10 mouse cellular contexts compared by ENCODE assay signal in genomic region chr3:54357561-54357960, GRCm38 (mm10). TPM values are rescaled to one million over a fixed set of nuclear protein-coding genes. Genes with fewer than 3 reads are reported as not detected.
DNase-seq lines count a peak whose midpoint lies in the region; ATAC-seq and TF ChIP-seq lines count a peak whose summit lies in the region.
"Had no signal": no experiment of that assay in that cellular context is flagged by ENCODE, and none has a peak within 500 bp of the region (broad histone marks: within the 10 kb centered on the region; RNA-seq: fewer than 3 reads in every experiment).

No protein-coding gene starts in this region.

- no peak overlapping the region for H3K9ac ChIP-seq in heart, embryonic 13.5 days
- no peak overlapping the region for H3K9ac ChIP-seq in forebrain, postnatal 0 days
- H3K9ac ChIP-seq: embryonic facial prominence, embryonic 15.5 days; lung, embryonic 15.5 days had no signal

- peak; percentile 78 for TF ChIP-seq CTCF in forebrain, postnatal 0 days (IDR thresholded peaks at IDR 0.05; ENCODE audit: low read depth)

- H3K27me3 ChIP-seq in heart, embryonic 13.5 days (replicated peaks) = no peaks in the 10 kb centered on the region
- no peaks in the 10 kb centered on the region for H3K27me3 ChIP-seq in forebrain, postnatal 0 days (ENCODE audit: insufficient read depth, low read length)
- H3K27me3 ChIP-seq: embryonic facial prominence, embryonic 15.5 days; lung, embryonic 15.5 days had no signal

- H3K4me3 ChIP-seq in heart, embryonic 13.5 days = no peak overlapping the region
- H3K4me3 ChIP-seq in forebrain, postnatal 0 days (ENCODE audit: low read depth, low read length) = no peak overlapping the region
- H3K4me3 ChIP-seq: embryonic facial prominence, embryonic 15.5 days; lung, embryonic 15.5 days had no signal

- DNase-seq in heart, postnatal 14 days = no peak
- DNase-seq in right cerebral cortex, postnatal 25 days = peak; percentile 6
- no peak for DNase-seq in right cerebral cortex, postnatal 36 days (ENCODE audit: low spot score in 2 of 2)
- DNase-seq in forebrain, postnatal 0 days = peak; percentile 57
- DNase-seq in retina, postnatal 7 days (ENCODE audit: low read depth, low spot score) = peak; percentile 14
- no peak for DNase-seq in kidney, postnatal 10 days
- DNase-seq in urinary bladder, adult 2 months (ENCODE audit: low spot score) = no peak

- H3K9me3 ChIP-seq in heart, embryonic 13.5 days = no peaks in the 10 kb centered on the region
- no peaks in the 10 kb centered on the region for H3K9me3 ChIP-seq in forebrain, postnatal 0 days (ENCODE audit: low read length)
- H3K9me3 ChIP-seq: embryonic facial prominence, embryonic 15.5 days; lung, embryonic 15.5 days had no signal

- H3K27ac ChIP-seq in heart, embryonic 13.5 days (replicated peaks) = peak overlapping the region; percentile 78; the same call in 1 of the 2 replicates
- no peak overlapping the region for H3K27ac ChIP-seq in forebrain, postnatal 0 days (ENCODE audit: low read depth, low read length)
- H3K27ac ChIP-seq: embryonic facial prominence, embryonic 15.5 days; lung, embryonic 15.5 days had no signal

- peaks cover 20% of the 10 kb centered on the region for H3K4me1 ChIP-seq in heart, embryonic 13.5 days
- H3K4me1 ChIP-seq in forebrain, postnatal 0 days (ENCODE audit: insufficient read depth) = 0 out of 2 replicates have a peak, but pooled peaks cover 4% of the 10 kb centered on the region

- intact Hi-C loops in heart, postnatal 14 days (cut with DNase I) = loop anchor here (5.0 to 10.0 kb wide), 2 partner anchors 167 to 240 kb away; no protein-coding TSS in a partner anchor

- H3K36me3 ChIP-seq in heart, embryonic 13.5 days = no peaks in the 10 kb centered on the region
- no peaks in the 10 kb centered on the region for H3K36me3 ChIP-seq in forebrain, postnatal 0 days (ENCODE audit: insufficient read depth)
- H3K36me3 ChIP-seq: embryonic facial prominence, embryonic 15.5 days; lung, embryonic 15.5 days had no signal

- ATAC-seq in heart, embryonic 13.5 days (ENCODE audit: extremely low read depth, insufficient number of reproducible peaks, low FRiP score, low TSS enrichment) = no peak
- ATAC-seq in forebrain, postnatal 0 days = peak; percentile 65; the same call in 1 of the 2 replicates

- WGBS in heart, embryonic 13.5 days = 67% methylated on average over 3 of the region's 3 CpGs
- 56% methylated on average over 3 of the region's 3 CpGs for WGBS in forebrain, postnatal 0 days

- no peak overlapping the region for H3K4me2 ChIP-seq in heart, embryonic 13.5 days
- H3K4me2 ChIP-seq in forebrain, postnatal 0 days (ENCODE audit: low read depth) = no peak overlapping the region
- H3K4me2 ChIP-seq: embryonic facial prominence, embryonic 15.5 days had no signal

RNA-seq across cellular contexts. Expression of gene Postn, which starts 3.3 kb away (rescaled TPM):
- polyA plus RNA-seq in heart, embryonic 13.5 days (2015; fragmentation: Nextera tagmentation; extraction: Ambion mirVana) = 190 and 200 TPM in 2 replicates
- 100 to 1,000 TPM; 145 to 157 TPM for total RNA-seq in heart, postnatal 14 days (2021)
- total RNA-seq in forebrain, postnatal 0 days (2014; rRNA removed) = 18.4 and 35.0 TPM in 2 replicates
- polyA plus RNA-seq in forebrain, postnatal 0 days (2015; fragmentation: Nextera tagmentation; extraction: Ambion mirVana) = 10.4 and 16.3 TPM in 2 replicates
- 320 and 394 TPM in 2 replicates for polyA plus RNA-seq in urinary bladder, adult 2 months (2012; rRNA removed)

Comparison
In these comparisons a context has a peak if more than half of its experiments do, and no peak if none do; other contexts are left out.
1. DNase-seq: peak in right cerebral cortex, postnatal 25 days (single experiment), forebrain, postnatal 0 days (single experiment) and retina, postnatal 7 days (single experiment); none in heart, postnatal 14 days (0 of 2), right cerebral cortex, postnatal 36 days (0 of 2), kidney, postnatal 10 days (single experiment) and urinary bladder, adult 2 months (single experiment).
2. RNA of gene Postn, which starts 3.3 kb away (polyA plus RNA-seq): 320 to 394 TPM in urinary bladder, adult 2 months and 190 to 200 TPM in heart, embryonic 13.5 days; 10.4 to 16.3 TPM in forebrain, postnatal 0 days; every median in the first group is over 10 times any median in the second.